Mouse (Mus musculus) forebrain, postnatal 0 days (tissue): ENCODE data around the gene Ccdc191. TPM values are rescaled to one million over a fixed set of nuclear protein-coding genes. Genes with fewer than 3 reads are reported as not detected.

Experiments used
- ATAC-seq: fragments of 200-750 bp; cut with Nextera tagmentation; 2 replicates; pipeline ENCODE4 v1.8.0; 2017; ENCODE audit warnings: mild to moderate bottlenecking, moderate library complexity
- DNase-seq: peaks from one replicate; pipeline ENCODE4 v3.0.0-alpha.2; 2015
- H3K27ac ChIP-seq: fragments of 300-500 bp; sonication (generic); 2 replicates; pipeline ENCODE4 v1.5.1; 2014; ENCODE audit warnings: low read depth, mild to moderate bottlenecking, antibody characterized with exemption, low read length, moderate library complexity, mixed read lengths
- H3K27me3 ChIP-seq: fragments of 300-500 bp; sonication (generic); 2 replicates; pipeline ENCODE4 v1.6.1; 2014; ENCODE audit warnings: mild to moderate bottlenecking, low read length, mixed read lengths; ENCODE audit not compliant: insufficient read depth
- H3K36me3 ChIP-seq: fragments of 300-500 bp; sonication (generic); 2 replicates; pipeline ENCODE4 v1.6.1; 2014; ENCODE audit warnings: mild to moderate bottlenecking, moderate library complexity; ENCODE audit not compliant: insufficient read depth
- H3K4me1 ChIP-seq: fragments of 300-500 bp; sonication (generic); 2 replicates; pipeline ENCODE4 v1.6.1; 2014; ENCODE audit warnings: antibody characterized with exemption; ENCODE audit not compliant: insufficient read depth
- H3K4me2 ChIP-seq: fragments of 300-500 bp; sonication (generic); 2 replicates; pipeline ENCODE4 v1.6.1; 2014; ENCODE audit warnings: low read depth, mild to moderate bottlenecking, moderate library complexity
- H3K4me3 ChIP-seq: fragments of 300-500 bp; sonication (generic); 2 replicates; pipeline ENCODE4 v1.5.1; 2014; ENCODE audit warnings: low read depth, low read length, mixed read lengths
- H3K9ac ChIP-seq: fragments of 300-500 bp; sonication (generic); 2 replicates; pipeline ENCODE4 v1.6.1; 2014; ENCODE audit warnings: mild to moderate bottlenecking
- H3K9me3 ChIP-seq: fragments of 300-500 bp; sonication (generic); 2 replicates; pipeline ENCODE4 v1.6.1; 2016; ENCODE audit warnings: low read length
- CTCF ChIP-seq: sonication (generic); IDR thresholded peaks from 2 replicates; pipeline ENCODE4 v1.5.1; 2016; ENCODE audit warnings: antibody characterized with exemption, control low read depth, low read depth
- WGBS: fragments of 180-500 bp; shearing (Covaris S2); extraction: QIAGEN DNeasy Blood & Tissue Kit; methylation state at CpG from one replicate; pipeline ENCODE4 v1.1.7; 2014; 5-methylcytosine and 5-hydroxymethylcytosine counted together
- polyA plus RNA-seq: library from polyadenylated mRNA; unstranded; fragments of >200 nt; fragmentation: Nextera tagmentation; extraction: Ambion mirVana; gene quantifications from 2 replicates; pipeline ENCODE4 v1.2.1, GENCODE M21; 2015
- total RNA-seq: library from RNA; depleted of rRNA; stranded (reverse); fragments of >200 nt; gene quantifications from 2 replicates; pipeline ENCODE4 v1.2.3, GENCODE M21; 2014

The Ccdc191 gene
- total and polyA plus RNA-seq, 2 experiments from 2014 or later: 6.1 to 7.9 TPM

- no peaks in the 10 kb centered on the region for H3K36me3 ChIP-seq
- H3K9me3 ChIP-seq: no peaks in the 10 kb centered on the region
- TF ChIP-seq CTCF: no peak
- DNase-seq (peak; percentile 38), ATAC-seq (no peak)
- 13% methylated on average over 7 of the region's 7 CpGs for WGBS
- no peak overlapping the region for H3K27ac ChIP-seq
- H3K9ac ChIP-seq: peak overlapping the region; percentile 64
- H3K4me3 ChIP-seq: peak overlapping the region; percentile 77
- no peaks in the 10 kb centered on the region for H3K27me3 ChIP-seq
- peak overlapping the region; percentile 98 for H3K4me2 ChIP-seq
- H3K4me1 ChIP-seq: no peaks in the 10 kb centered on the region
Measured at GRCm38 (mm10) chr16:43979010-43979327, 89.4 kb downstream of the Ccdc191 start.

- H3K9me3 ChIP-seq: no peaks in the 10 kb centered on the region
- no peaks in the 10 kb centered on the region for H3K36me3 ChIP-seq
- no peak for TF ChIP-seq CTCF
- peak; percentile 46 for DNase-seq
- no peaks in the 10 kb centered on the region for H3K27me3 ChIP-seq
- H3K4me1 ChIP-seq: no peaks in the 10 kb centered on the region
- H3K4me2 ChIP-seq: peak within 1 kb of the TSS; percentile 98
- ATAC-seq: peak; percentile 75
- H3K9ac ChIP-seq: peak within 1 kb of the TSS; percentile 64
- 2% methylated on average over 101 of the region's 103 CpGs for WGBS
- H3K4me3 ChIP-seq: peak within 1 kb of the TSS; percentile 77
- no peak within 1 kb of the TSS for H3K27ac ChIP-seq
Measured at GRCm38 (mm10) chr16:43979328-43980109, 89.9 kb downstream of the Ccdc191 start, which contains the start of gene Zdhhc23. Gene Zdhhc23, minus strand, starts transcription at chr16:43979791.

- no peaks in the 10 kb centered on the region for H3K4me1 ChIP-seq
- peak overlapping the region; percentile 98 for H3K4me2 ChIP-seq
- DNase-seq: peak; percentile 43
- no peak overlapping the region for H3K27ac ChIP-seq
- peak overlapping the region; percentile 77 for H3K4me3 ChIP-seq
- H3K27me3 ChIP-seq: no peaks in the 10 kb centered on the region
- H3K36me3 ChIP-seq: no peaks in the 10 kb centered on the region
- H3K9ac ChIP-seq: peak overlapping the region; percentile 64
- no peaks in the 10 kb centered on the region for H3K9me3 ChIP-seq
- no peak for TF ChIP-seq CTCF
- 29% methylated on average over 9 of the region's 9 CpGs for WGBS
- ATAC-seq: no peak; the same call in 1 of the 2 replicates
Measured at GRCm38 (mm10) chr16:43980110-43980609, 90.6 kb downstream of the Ccdc191 start.

GRCm38 (mm10) chr16:43986299-43986698 lies 96.7 kb downstream of the Ccdc191 start:
- ATAC-seq: no peak
- Histone ChIP-seq H3K27me3 (no peaks in the 10 kb centered on the region), H3K4me2 (no peak overlapping the region), H3K4me3 (no peak overlapping the region), H3K27ac (no peak overlapping the region), H3K4me1 (no peaks in the 10 kb centered on the region), H3K9me3 (no peaks in the 10 kb centered on the region), H3K9ac (no peak overlapping the region), H3K36me3 (no peaks in the 10 kb centered on the region)
- TF ChIP-seq CTCF: no peak
- 95% methylated on average over 4 of the region's 4 CpGs for WGBS
- no peak for DNase-seq

- H3K4me3 ChIP-seq: no peak overlapping the region
- H3K9me3 ChIP-seq: no peaks in the 10 kb centered on the region
- 67% methylated on average over 3 of the region's 3 CpGs for WGBS
- no peak overlapping the region for H3K9ac ChIP-seq
- DNase-seq (no peak), ATAC-seq (no peak)
- no peak overlapping the region for H3K4me2 ChIP-seq
- no peaks in the 10 kb centered on the region for H3K36me3 ChIP-seq
- TF ChIP-seq CTCF: no peak
- no peaks in the 10 kb centered on the region for H3K4me1 ChIP-seq
- no peak overlapping the region for H3K27ac ChIP-seq
- H3K27me3 ChIP-seq: no peaks in the 10 kb centered on the region
Measured at GRCm38 (mm10) chr16:43994623-43995022, 105.0 kb downstream of the Ccdc191 start.

GRCm38 (mm10) chr16:43999111-43999510 lies 109.5 kb downstream of the Ccdc191 start:
- no peak overlapping the region for H3K4me3 ChIP-seq
- WGBS: 75% methylated on average over 8 of the region's 8 CpGs
- H3K4me1 ChIP-seq: no peaks in the 10 kb centered on the region
- H3K4me2 ChIP-seq: no peak overlapping the region
- no peaks in the 10 kb centered on the region for H3K36me3 ChIP-seq
- no peak for TF ChIP-seq CTCF
- H3K9me3 ChIP-seq: no peaks in the 10 kb centered on the region
- DNase-seq (no peak), ATAC-seq (no peak)
- H3K27ac ChIP-seq: no peak overlapping the region
- H3K27me3 ChIP-seq: no peaks in the 10 kb centered on the region
- H3K9ac ChIP-seq: no peak overlapping the region

GRCm38 (mm10) chr16:43999541-43999940 lies 109.9 kb downstream of the Ccdc191 start:
- Histone ChIP-seq H3K27me3 (no peaks in the 10 kb centered on the region), H3K4me2 (no peak overlapping the region), H3K9me3 (no peaks in the 10 kb centered on the region), H3K27ac (no peak overlapping the region), H3K9ac (no peak overlapping the region), H3K36me3 (no peaks in the 10 kb centered on the region), H3K4me1 (no peaks in the 10 kb centered on the region), H3K4me3 (no peak overlapping the region)
- DNase-seq (no peak), ATAC-seq (no peak)
- TF ChIP-seq CTCF: no peak
- 65% methylated on average over 5 of the region's 5 CpGs for WGBS
